Mouse (Mus musculus): ENCODE measurements around the gene Dcun1d2.

DNA sequence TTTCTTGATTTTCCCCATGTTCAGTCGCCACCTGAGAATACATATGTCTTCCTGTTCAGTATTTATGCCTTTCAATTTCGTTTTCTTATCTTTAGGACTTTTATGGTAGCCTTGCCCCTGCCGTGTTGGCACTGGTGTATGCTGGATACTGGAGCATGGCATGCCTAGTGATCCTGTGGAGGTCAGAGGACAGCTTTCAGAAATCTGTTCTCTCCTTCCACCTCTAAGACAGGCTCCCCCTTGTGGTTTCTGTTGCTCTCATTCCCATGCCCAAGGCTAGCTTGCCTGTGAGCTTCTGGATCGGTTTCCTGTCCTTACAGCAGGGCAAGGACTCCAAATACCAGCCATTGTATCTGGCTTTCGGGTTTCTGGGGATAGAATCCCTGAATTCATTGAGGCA lies 38.7 kb upstream of the Dcun1d2 start:
- TF ChIP-seq CTCF (conservative IDR thresholded peaks at IDR 0.05 in 1 of 2, IDR thresholded peaks at IDR 0.05 in 1 of 2; ENCODE audit: low read depth in 2 of 2, low read length in 2 of 2) (peak; percentile 28 to 70; a peak in 3 of 4 replicates), MAX (IDR thresholded peaks at IDR 0.05; ENCODE audit: low read length) (no peak), EP300 (IDR thresholded peaks at IDR 0.05; ENCODE audit: low read length) (0 out of 2 replicates have a peak, but pooled peaks have one; percentile 12), USF2 (conservative IDR thresholded peaks at IDR 0.05; ENCODE audit: low read depth, low read length) (no peak), RCOR1 (conservative IDR thresholded peaks at IDR 0.05; ENCODE audit: low read depth, low read length) (no peak), POLR2A (IDR thresholded peaks at IDR 0.05; ENCODE audit: low read depth, low read length) (no peak), MAFK (IDR thresholded peaks at IDR 0.05; ENCODE audit: insufficient replicate concordance, low read length) (no peak), RAD21 (IDR thresholded peaks at IDR 0.05; ENCODE audit: low read depth, low read length) (peak; percentile 18), ZNF384 (IDR thresholded peaks at IDR 0.05; ENCODE audit: low read depth, low read length) (no peak), IRF4 (IDR thresholded peaks at IDR 0.05; ENCODE audit: low read depth, low read length) (peak; percentile 96), NRF1 (IDR thresholded peaks at IDR 0.05; ENCODE audit: low read depth, low read length) (no peak), ZC3H11A (IDR thresholded peaks at IDR 0.05; ENCODE audit: low read depth, low read length) (no peak), JUND (conservative IDR thresholded peaks at IDR 0.05; ENCODE audit: low read depth, low read length) (no peak), USF1 (IDR thresholded peaks at IDR 0.05; ENCODE audit: low read depth, low read length) (no peak)
